Mouse (Mus musculus): ENCODE measurements around the gene Pak4. TPM values are rescaled to one million over a fixed set of nuclear protein-coding genes. Genes with fewer than 3 reads are reported as not detected.

Pak4 gene
- polyA plus RNA-seq, 1 experiment: 32.8 TPM

DNA sequence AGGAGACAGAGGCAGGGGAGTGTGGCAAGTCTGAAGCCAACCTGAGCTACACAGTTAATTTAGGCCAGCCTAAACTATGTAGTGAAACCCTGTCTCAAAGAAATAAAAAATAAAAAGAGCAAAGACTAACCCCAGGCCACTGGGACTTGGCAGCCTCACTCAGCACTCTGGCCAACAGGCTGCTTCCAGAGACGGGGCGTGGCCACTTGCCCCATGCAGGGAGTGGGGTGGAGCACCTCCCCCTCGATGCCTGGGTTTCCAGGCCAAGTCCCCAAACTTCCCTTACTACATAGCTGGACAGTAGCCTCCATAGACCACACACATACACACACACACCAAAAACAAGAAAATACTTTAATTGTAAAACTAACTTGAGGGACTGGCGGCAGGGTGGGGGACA, 39.5 kb downstream of the Pak4 start:
- no peak for DNase-seq
- Histone ChIP-seq H3K27me3 (ENCODE audit: control insufficient read depth, insufficient read depth, low read length) (no peaks in the 10 kb centered on the region), H3K36me3 (ENCODE audit: control insufficient read depth, insufficient read depth, low read length) (no peaks in the 10 kb centered on the region), H3K4me3 (ENCODE audit: control insufficient read depth, insufficient read depth, low read length) (no peak overlapping the region), H3K4me1 (replicated peaks; ENCODE audit: control insufficient read depth, insufficient read depth, low read length) (peaks cover 54% of the 10 kb centered on the region), H3K27ac (ENCODE audit: control insufficient read depth, insufficient read depth, low read length) (peak overlapping the region; percentile 96)
- no peak for TF ChIP-seq CTCF (IDR thresholded peaks at IDR 0.05; ENCODE audit: borderline replicate concordance, control insufficient read depth, extremely low read depth, insufficient read depth, low read length, poor library complexity)
- no peak for TF ChIP-seq POLR2A (IDR thresholded peaks at IDR 0.05; ENCODE audit: control insufficient read depth, extremely low read depth, insufficient read depth, low read length, poor library complexity)
- WGBS: 57% methylated on average over 4 of the region's 4 CpGs

DNA sequence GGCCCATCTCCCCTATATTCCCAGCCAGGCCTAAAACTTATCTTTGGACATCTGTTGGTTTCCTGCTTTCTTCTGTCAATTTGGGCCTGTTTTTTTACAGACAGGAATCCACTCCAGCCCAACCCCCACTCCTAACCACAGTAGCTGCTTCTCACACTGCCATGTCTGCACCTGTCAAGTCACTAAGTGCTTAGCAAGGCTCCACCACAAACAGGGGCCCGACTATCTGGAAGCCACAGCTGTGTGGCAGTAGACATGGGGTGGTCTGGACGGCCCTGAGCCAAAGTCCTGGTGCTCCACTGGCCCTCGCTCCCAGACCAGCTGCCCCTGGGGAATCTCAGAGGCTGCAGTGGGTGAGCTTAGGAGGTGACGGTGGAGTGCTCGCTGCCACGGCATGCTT, 40.3 kb downstream of the Pak4 start:
- peak overlapping the region; percentile 96 for H3K27ac ChIP-seq (ENCODE audit: control insufficient read depth, insufficient read depth, low read length)
- H3K4me1 ChIP-seq (replicated peaks; ENCODE audit: control insufficient read depth, insufficient read depth, low read length): peaks cover 54% of the 10 kb centered on the region
- TF ChIP-seq POLR2A (IDR thresholded peaks at IDR 0.05; ENCODE audit: control insufficient read depth, extremely low read depth, insufficient read depth, low read length, poor library complexity) (no peak), CTCF (IDR thresholded peaks at IDR 0.05; ENCODE audit: borderline replicate concordance, control insufficient read depth, extremely low read depth, insufficient read depth, low read length, poor library complexity) (peak; percentile 20; the same call in 1 of the 2 replicates)
- H3K27me3 ChIP-seq (ENCODE audit: control insufficient read depth, insufficient read depth, low read length): no peaks in the 10 kb centered on the region
- peak; percentile 88 for DNase-seq
- H3K4me3 ChIP-seq (ENCODE audit: control insufficient read depth, insufficient read depth, low read length): no peak overlapping the region
- WGBS: 2% methylated on average over 6 of the region's 6 CpGs
- no peaks in the 10 kb centered on the region for H3K36me3 ChIP-seq (ENCODE audit: control insufficient read depth, insufficient read depth, low read length)

DNA sequence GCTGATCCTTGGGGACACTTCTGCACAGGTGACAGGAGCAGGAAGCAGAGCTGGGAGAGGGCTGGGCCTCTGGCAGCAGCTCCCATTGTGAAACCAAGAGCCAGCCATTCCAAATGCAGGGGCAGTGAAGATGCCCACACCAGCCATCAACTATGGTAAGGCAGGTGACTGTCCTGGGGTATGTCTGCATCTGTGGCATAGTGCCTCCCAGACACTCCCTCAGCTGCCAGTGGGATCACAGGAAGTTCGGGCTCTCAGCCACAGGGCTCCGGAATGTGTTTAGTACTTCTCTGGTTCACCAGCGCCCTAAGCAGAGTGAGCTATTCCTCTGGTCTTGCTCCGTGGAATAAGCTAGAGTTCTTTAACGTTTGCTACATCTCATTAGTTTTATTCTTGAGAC, 40.9 kb downstream of the Pak4 start:
- Histone ChIP-seq H3K27ac (ENCODE audit: control insufficient read depth, insufficient read depth, low read length) (peak overlapping the region; percentile 96), H3K4me1 (replicated peaks; ENCODE audit: control insufficient read depth, insufficient read depth, low read length) (peaks cover 54% of the 10 kb centered on the region), H3K4me3 (ENCODE audit: control insufficient read depth, insufficient read depth, low read length) (no peak overlapping the region), H3K36me3 (ENCODE audit: control insufficient read depth, insufficient read depth, low read length) (no peaks in the 10 kb centered on the region), H3K27me3 (ENCODE audit: control insufficient read depth, insufficient read depth, low read length) (no peaks in the 10 kb centered on the region)
- TF ChIP-seq POLR2A (IDR thresholded peaks at IDR 0.05; ENCODE audit: control insufficient read depth, extremely low read depth, insufficient read depth, low read length, poor library complexity) (0 out of 2 replicates have a peak, but pooled peaks have one; percentile 24), CTCF (IDR thresholded peaks at IDR 0.05; ENCODE audit: borderline replicate concordance, control insufficient read depth, extremely low read depth, insufficient read depth, low read length, poor library complexity) (no peak)
- 47% methylated on average over 5 of the region's 5 CpGs for WGBS
- DNase-seq: no peak

DNA sequence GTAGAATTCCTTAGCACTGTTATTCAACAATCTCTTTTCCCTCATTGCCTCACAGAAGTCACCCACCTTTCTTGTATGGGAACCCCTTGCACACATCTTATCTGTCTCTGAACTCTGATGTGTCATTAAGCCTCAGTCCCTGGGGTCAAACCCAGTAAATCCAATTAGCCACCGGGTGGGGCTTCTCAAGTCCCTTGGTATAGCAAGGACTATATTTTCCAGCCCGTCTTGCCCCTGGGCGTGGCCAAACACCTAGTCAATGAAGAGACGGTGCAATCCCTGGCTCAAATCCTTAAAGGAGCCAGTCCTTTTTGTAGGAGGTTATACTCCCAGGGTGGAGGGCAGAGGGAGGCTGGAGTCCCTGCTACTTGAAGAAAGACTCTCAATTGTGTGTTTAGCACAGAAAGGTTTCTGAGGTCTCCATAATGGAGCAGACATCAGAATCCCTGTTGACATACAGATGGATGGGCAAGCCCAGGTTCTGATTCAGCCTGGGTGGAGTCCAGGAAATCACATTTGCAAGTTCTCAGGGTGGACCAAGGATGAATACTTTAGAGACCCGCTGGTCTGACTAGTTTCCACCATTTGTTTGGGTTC, 41.9 kb downstream of the Pak4 start:
- H3K27ac ChIP-seq (ENCODE audit: control insufficient read depth, insufficient read depth, low read length): no peak overlapping the region
- peaks cover 47% of the 10 kb centered on the region for H3K4me1 ChIP-seq (replicated peaks; ENCODE audit: control insufficient read depth, insufficient read depth, low read length)
- no peaks in the 10 kb centered on the region for H3K27me3 ChIP-seq (ENCODE audit: control insufficient read depth, insufficient read depth, low read length)
- H3K36me3 ChIP-seq (ENCODE audit: control insufficient read depth, insufficient read depth, low read length): no peaks in the 10 kb centered on the region
- H3K4me3 ChIP-seq (ENCODE audit: control insufficient read depth, insufficient read depth, low read length): no peak overlapping the region
- DNase-seq: no peak
- 83% methylated on average over 5 of the region's 5 CpGs for WGBS
- TF ChIP-seq POLR2A (IDR thresholded peaks at IDR 0.05; ENCODE audit: control insufficient read depth, extremely low read depth, insufficient read depth, low read length, poor library complexity): no peak
- TF ChIP-seq CTCF (IDR thresholded peaks at IDR 0.05; ENCODE audit: borderline replicate concordance, control insufficient read depth, extremely low read depth, insufficient read depth, low read length, poor library complexity): no peak

DNA sequence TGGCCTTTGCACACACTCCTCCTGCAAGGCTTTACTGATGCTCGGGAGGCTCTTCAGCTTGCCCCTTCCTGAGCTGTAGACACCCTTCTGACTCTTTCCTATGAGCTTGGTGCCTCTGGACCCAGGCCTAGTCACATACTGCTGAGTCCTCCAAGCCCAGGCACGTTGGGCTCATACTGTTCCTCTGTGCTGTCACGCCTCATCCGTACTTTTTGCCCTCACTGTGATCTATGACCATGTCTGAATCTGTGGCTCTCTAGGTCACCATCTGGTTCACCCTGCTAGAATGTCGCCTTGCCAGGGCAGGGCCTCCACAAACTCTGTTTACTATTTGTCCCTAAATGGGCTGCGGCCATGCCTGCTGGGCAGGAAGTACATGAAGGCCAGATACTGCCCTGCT, 44.9 kb downstream of the Pak4 start:
- 94% methylated on average over 6 of the region's 6 CpGs for WGBS
- Histone ChIP-seq H3K4me3 (ENCODE audit: control insufficient read depth, insufficient read depth, low read length) (no peak overlapping the region), H3K27me3 (ENCODE audit: control insufficient read depth, insufficient read depth, low read length) (no peaks in the 10 kb centered on the region), H3K36me3 (ENCODE audit: control insufficient read depth, insufficient read depth, low read length) (no peaks in the 10 kb centered on the region), H3K4me1 (replicated peaks; ENCODE audit: control insufficient read depth, insufficient read depth, low read length) (peaks cover 18% of the 10 kb centered on the region), H3K27ac (ENCODE audit: control insufficient read depth, insufficient read depth, low read length) (no peak overlapping the region)
- no peak for DNase-seq
- TF ChIP-seq CTCF (IDR thresholded peaks at IDR 0.05; ENCODE audit: borderline replicate concordance, control insufficient read depth, extremely low read depth, insufficient read depth, low read length, poor library complexity) (no peak), POLR2A (IDR thresholded peaks at IDR 0.05; ENCODE audit: control insufficient read depth, extremely low read depth, insufficient read depth, low read length, poor library complexity) (no peak)

DNA sequence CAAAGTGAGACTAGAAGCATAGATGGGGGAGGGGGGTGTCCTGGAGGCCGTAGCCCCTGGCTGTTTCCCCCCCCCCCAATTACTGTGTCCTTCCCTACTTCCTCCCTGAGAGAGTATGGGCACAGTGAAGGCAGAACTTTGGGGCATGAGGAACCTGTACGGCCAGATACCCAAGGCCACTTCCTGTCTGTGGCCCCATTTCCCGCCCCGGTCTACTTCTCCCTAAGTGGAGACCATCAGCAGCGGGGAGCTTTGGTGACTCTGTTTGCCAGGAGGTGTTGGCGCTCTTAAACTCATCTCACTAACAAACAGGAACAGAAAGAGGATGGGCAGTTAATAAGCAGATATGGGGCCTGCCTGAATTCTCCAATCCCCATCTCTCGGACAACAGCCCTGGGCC, 50.4 kb downstream of the Pak4 start:
- no peak for DNase-seq
- Histone ChIP-seq H3K27me3 (ENCODE audit: control insufficient read depth, insufficient read depth, low read length) (peaks cover 10% of the 10 kb centered on the region), H3K4me1 (replicated peaks; ENCODE audit: control insufficient read depth, insufficient read depth, low read length) (peaks cover 21% of the 10 kb centered on the region), H3K27ac (ENCODE audit: control insufficient read depth, insufficient read depth, low read length) (no peak overlapping the region), H3K36me3 (ENCODE audit: control insufficient read depth, insufficient read depth, low read length) (no peaks in the 10 kb centered on the region), H3K4me3 (ENCODE audit: control insufficient read depth, insufficient read depth, low read length) (no peak overlapping the region)
- 28% methylated on average over 7 of the region's 7 CpGs for WGBS
- TF ChIP-seq POLR2A (IDR thresholded peaks at IDR 0.05; ENCODE audit: control insufficient read depth, extremely low read depth, insufficient read depth, low read length, poor library complexity) (no peak), CTCF (IDR thresholded peaks at IDR 0.05; ENCODE audit: borderline replicate concordance, control insufficient read depth, extremely low read depth, insufficient read depth, low read length, poor library complexity) (no peak)

DNA sequence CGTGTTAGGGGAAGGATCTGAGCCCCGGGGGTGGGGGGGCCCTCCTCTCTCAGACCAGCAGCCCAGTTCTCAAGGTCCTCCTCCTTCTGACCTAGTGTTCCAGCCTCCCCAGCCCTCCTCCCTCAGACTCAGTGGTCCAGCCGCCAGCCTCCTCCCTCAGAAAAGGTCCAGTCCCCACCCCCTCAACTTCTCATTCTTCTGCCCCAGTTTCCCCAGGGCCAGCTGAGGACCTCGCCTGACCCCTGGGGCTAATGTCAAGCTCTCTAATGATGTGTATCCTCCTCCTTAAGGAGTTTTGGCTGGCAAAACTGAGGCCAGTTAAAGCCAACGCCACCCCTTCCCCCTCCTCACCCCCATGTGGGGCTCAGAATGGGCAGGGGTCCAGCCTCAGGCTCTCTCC, 50.8 kb downstream of the Pak4 start, which contains the start of gene Nccrp1:
Nccrp1 (minus strand) TSS at position 101 of the 400 bp plus-strand sequence.
- WGBS: 17% methylated on average over 5 of the region's 5 CpGs
- no peak within 1 kb of the TSS for H3K4me3 ChIP-seq (ENCODE audit: control insufficient read depth, insufficient read depth, low read length)
- no peak for TF ChIP-seq CTCF (IDR thresholded peaks at IDR 0.05; ENCODE audit: borderline replicate concordance, control insufficient read depth, extremely low read depth, insufficient read depth, low read length, poor library complexity)
- TF ChIP-seq POLR2A (IDR thresholded peaks at IDR 0.05; ENCODE audit: control insufficient read depth, extremely low read depth, insufficient read depth, low read length, poor library complexity): no peak

More for the DNA sequence above, 50.8 kb downstream of the Pak4 start, which contains the start of gene Nccrp1:
- Histone ChIP-seq H3K4me1 (replicated peaks; ENCODE audit: control insufficient read depth, insufficient read depth, low read length) (peaks cover 21% of the 10 kb centered on the region), H3K27ac (ENCODE audit: control insufficient read depth, insufficient read depth, low read length) (no peak within 1 kb of the TSS), H3K36me3 (ENCODE audit: control insufficient read depth, insufficient read depth, low read length) (no peaks in the 10 kb centered on the region), H3K27me3 (ENCODE audit: control insufficient read depth, insufficient read depth, low read length) (peaks cover 10% of the 10 kb centered on the region)
- DNase-seq: no peak

Measured in thymus, adult 2 months (tissue).